Mouse (Mus musculus): Measurements from ENCODE around the gene Gm4847.

The Gm4847 gene

DNA sequence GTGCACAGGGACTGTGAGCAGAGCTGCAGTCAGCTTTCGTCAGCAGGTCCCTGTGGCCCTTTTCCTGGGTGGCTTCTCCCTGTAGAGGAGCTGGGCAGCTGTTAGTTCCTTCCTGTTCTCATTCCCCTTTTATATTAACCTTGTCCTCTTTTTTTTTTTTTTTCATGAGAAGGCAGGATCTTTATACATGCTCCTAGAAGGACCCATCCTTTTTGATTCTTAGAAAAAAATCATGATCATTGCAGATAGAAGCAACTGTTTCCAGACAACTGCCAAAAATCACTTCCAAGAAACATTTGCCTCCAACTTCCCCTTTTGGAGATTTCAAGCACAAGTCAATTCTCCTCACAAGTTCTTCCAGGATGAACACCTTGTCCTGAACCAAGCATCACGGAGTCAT, at the start of gene Gm4847:
Gene Gm4847 (minus strand): TSS at position 101 of the 400 bp plus-strand sequence.
- no peaks in the 10 kb centered on the region for H3K27me3 ChIP-seq (ENCODE audit: control insufficient read depth, insufficient read depth, low read length, poor library complexity, severe bottlenecking)
- DNase-seq (ENCODE audit: low read depth, low spot score), result no peak
- H3K36me3 ChIP-seq (ENCODE audit: control insufficient read depth, insufficient read depth, low read length, poor library complexity, severe bottlenecking), result no peaks in the 10 kb centered on the region

DNA sequence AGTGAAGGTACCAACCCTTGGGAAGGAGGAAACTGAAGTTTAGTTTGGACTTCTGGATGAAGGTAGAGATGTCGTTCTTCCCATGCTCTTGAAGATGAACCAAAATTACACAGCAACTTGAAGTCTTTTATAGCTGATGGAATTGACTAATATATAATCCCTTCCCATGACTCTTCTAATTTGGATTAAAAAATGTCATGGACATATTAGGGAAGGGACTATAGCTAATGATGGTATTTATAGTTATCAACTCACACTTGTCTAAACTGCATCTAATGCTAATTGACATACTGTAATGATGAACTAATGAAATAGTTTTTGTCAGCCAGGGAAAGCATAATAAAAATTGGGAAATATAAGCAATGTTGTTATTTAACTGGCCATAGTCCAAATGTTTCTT, 34.3 kb upstream of the Gm4847 start, which contains the start of gene Fmo9:
Gene Fmo9 (minus strand): TSS at position 101 of the 400 bp plus-strand sequence.
- no peaks in the 10 kb centered on the region for H3K36me3 ChIP-seq (ENCODE audit: control insufficient read depth, insufficient read depth, low read length, poor library complexity, severe bottlenecking)
- DNase-seq (ENCODE audit: low read depth, low spot score), result no peak
- H3K27me3 ChIP-seq (ENCODE audit: control insufficient read depth, insufficient read depth, low read length, poor library complexity, severe bottlenecking), result no peaks in the 10 kb centered on the region

DNA sequence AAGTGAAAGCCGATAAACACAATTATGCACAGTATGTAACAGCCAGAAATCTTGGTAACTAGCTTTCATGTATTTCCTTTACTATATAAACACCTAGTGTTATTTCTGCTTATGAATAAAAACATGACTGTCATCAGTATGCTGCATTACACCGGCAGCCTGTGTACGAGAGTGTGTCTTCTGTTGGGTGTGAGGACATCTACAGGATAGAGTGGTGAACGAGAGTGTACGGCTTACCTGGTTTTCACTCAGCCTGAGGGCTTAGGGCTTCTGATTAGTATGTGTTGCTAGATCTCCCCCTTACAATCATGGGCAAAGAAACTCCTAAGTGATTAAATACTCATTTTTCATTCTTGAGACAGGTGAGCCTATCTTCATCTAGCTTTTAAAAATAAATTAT, 21.8 kb upstream of the Gm4847 start:
- H3K36me3 ChIP-seq (ENCODE audit: control insufficient read depth, insufficient read depth, low read length, poor library complexity, severe bottlenecking), result no peaks in the 10 kb centered on the region
- no peaks in the 10 kb centered on the region for H3K27me3 ChIP-seq (ENCODE audit: control insufficient read depth, insufficient read depth, low read length, poor library complexity, severe bottlenecking)
- DNase-seq (ENCODE audit: low read depth, low spot score), result no peak

DNA sequence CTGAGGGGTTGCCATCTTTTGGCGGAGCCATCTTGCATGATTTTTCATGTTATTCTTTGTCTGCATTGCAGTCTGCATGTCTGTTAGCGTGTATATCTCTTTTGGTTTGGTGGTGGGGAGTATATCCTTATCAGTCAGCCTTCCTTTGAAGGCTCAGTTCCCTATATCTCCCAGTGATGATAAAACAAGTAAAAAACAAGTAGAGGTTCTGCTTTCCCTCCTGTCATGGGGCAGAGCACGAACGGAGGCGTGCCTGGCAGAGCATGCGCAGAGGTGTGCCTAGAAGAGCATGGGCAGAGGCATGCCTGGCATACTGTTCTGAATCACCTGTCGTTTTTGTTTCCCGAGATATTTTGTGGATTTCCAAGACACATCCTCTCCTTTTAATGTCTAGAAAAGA, 13.3 kb upstream of the Gm4847 start:
- no peaks in the 10 kb centered on the region for H3K27me3 ChIP-seq (ENCODE audit: control insufficient read depth, insufficient read depth, low read length, poor library complexity, severe bottlenecking)
- no peaks in the 10 kb centered on the region for H3K36me3 ChIP-seq (ENCODE audit: control insufficient read depth, insufficient read depth, low read length, poor library complexity, severe bottlenecking)
- DNase-seq (ENCODE audit: low read depth, low spot score), result no peak
